Mouse (Mus musculus): ENCODE measurements around the gene Lrrc4b. TPM values are rescaled to one million over a fixed set of nuclear protein-coding genes. Genes with fewer than 3 reads are reported as not detected.
A peak's percentile ranks its signal among the peaks of the same experiment; 100 is the strongest.

Gene Lrrc4b
- total and polyA plus RNA-seq, 2 experiments from 2014 or later, result 22.2 to 391 TPM

DNA sequence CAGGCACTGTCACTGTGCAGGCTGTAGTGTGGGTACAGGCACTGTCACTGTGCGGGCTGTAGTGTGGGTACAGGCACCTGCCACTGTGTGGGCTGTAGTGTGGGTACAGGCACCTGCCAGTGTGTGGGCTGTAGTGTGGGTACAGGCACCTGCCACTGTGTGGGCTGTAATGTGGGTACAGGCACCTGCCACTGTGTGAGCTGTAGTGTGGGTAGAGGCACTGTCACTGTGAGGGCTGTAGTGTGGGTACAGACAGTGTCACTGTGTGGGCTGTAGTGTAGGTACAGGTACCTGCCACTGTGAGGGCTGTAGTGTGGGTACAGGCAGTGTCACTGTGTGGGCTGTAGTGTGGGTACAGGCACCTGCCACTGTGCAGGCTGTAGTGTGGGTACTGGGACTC, 55.3 kb downstream of the Lrrc4b start:
- Histone ChIP-seq H3K27me3 (ENCODE audit: insufficient read depth, low read length) (peaks cover 7% of the 10 kb centered on the region; the same call in 1 of the 2 replicates), H3K36me3 (ENCODE audit: insufficient read depth) (peaks cover 6% of the 10 kb centered on the region), H3K4me1 (ENCODE audit: insufficient read depth) (no peaks in the 10 kb centered on the region), H3K9ac (no peak overlapping the region), H3K9me3 (ENCODE audit: low read length) (no peaks in the 10 kb centered on the region), H3K4me3 (ENCODE audit: low read depth, low read length) (no peak overlapping the region), H3K4me2 (ENCODE audit: low read depth) (no peak overlapping the region), H3K27ac (ENCODE audit: low read depth, low read length) (no peak overlapping the region)
- ATAC-seq (no peak), DNase-seq (no peak)
- TF ChIP-seq CTCF (IDR thresholded peaks at IDR 0.05; ENCODE audit: low read depth), result no peak; the same call in 1 of the 2 replicates
- 100% methylated on average over 1 of the region's 1 CpGs for WGBS

DNA sequence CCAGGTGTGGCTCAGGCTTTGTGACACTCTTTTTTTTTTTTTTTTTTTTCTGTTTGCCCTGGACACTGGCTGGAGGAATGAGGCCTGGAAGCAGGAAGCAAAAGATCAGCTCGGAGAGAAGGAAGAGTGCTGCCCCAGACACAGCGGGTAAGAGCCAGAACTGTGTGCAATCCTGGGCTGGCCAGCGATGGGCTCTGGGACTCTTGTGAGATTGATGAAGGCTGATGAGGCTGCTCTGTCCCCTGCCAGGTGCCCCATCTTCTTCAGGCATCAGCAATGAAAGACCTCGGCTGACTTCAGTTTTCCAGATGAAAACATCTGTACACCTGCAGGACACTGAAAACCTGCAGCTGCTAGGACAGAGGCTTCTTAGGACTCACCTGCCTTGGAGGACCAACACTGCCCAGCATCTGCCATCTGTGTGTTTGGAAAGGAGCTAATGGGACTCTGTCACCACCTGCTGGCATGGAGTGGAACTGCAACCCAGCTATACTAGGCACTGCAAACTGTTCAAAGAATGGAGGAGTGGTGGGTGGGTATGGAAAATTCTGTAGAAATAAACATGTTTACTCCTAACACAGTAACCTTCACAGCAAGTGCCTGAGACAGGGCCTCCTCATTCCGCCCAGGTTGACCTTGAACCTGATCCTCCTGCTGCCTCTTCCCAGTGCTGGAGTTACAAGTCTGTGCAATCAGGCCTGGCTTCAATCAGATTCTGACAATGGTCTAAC, 56.2 kb downstream of the Lrrc4b start:
- ATAC-seq, result peak; percentile 84
- Histone ChIP-seq H3K4me3 (ENCODE audit: low read depth, low read length) (no peak overlapping the region), H3K9ac (no peak overlapping the region), H3K36me3 (ENCODE audit: insufficient read depth) (peaks cover 12% of the 10 kb centered on the region), H3K4me2 (ENCODE audit: low read depth) (no peak overlapping the region), H3K27me3 (ENCODE audit: insufficient read depth, low read length) (peaks cover 7% of the 10 kb centered on the region; the same call in 1 of the 2 replicates), H3K27ac (ENCODE audit: low read depth, low read length) (no peak overlapping the region), H3K9me3 (ENCODE audit: low read length) (no peaks in the 10 kb centered on the region), H3K4me1 (ENCODE audit: insufficient read depth) (no peaks in the 10 kb centered on the region)
- 39% methylated on average over 5 of the region's 5 CpGs for WGBS
- peak; percentile 92 for DNase-seq
- peak; percentile 100 for TF ChIP-seq CTCF (IDR thresholded peaks at IDR 0.05; ENCODE audit: low read depth)

DNA sequence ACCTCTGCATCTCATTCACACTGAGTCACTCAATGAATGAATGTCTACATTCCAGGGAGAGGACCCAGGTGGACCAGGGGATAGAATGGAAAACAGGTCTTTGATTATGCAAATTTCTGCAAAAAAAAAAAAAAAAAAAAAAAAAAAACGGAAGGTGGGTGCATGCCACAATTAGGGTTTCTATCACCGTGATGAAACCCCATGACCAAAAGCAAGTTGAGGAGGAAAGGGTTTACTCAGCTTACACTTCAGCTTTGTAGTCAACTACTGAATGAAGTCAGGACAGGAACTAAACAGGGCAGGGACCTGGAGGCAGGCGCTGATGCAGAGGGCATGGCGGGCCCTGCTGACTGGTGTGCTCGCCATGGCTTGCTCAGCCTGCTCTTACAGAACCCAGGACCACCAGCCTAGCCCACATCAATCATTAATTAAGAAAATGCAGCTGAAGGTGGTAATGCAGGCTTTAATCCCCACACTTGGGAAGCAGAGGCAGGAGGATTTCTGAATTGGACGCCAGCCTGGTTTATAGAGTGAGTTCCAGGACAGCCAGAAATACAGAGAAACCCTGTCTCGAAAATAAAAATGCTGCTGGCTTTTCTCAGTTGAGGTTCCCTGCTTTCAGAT, 56.9 kb downstream of the Lrrc4b start:
- Histone ChIP-seq H3K36me3 (ENCODE audit: insufficient read depth) (peaks cover 18% of the 10 kb centered on the region), H3K9me3 (ENCODE audit: low read length) (no peaks in the 10 kb centered on the region), H3K27me3 (ENCODE audit: insufficient read depth, low read length) (peaks cover 3% of the 10 kb centered on the region; the same call in 1 of the 2 replicates), H3K4me2 (ENCODE audit: low read depth) (no peak overlapping the region), H3K27ac (ENCODE audit: low read depth, low read length) (no peak overlapping the region), H3K4me1 (ENCODE audit: insufficient read depth) (no peaks in the 10 kb centered on the region), H3K9ac (no peak overlapping the region), H3K4me3 (ENCODE audit: low read depth, low read length) (no peak overlapping the region)
- DNase-seq, result no peak
- no peak for ATAC-seq
- WGBS, result 73% methylated on average over 7 of the region's 7 CpGs
- no peak for TF ChIP-seq CTCF (IDR thresholded peaks at IDR 0.05; ENCODE audit: low read depth)

DNA sequence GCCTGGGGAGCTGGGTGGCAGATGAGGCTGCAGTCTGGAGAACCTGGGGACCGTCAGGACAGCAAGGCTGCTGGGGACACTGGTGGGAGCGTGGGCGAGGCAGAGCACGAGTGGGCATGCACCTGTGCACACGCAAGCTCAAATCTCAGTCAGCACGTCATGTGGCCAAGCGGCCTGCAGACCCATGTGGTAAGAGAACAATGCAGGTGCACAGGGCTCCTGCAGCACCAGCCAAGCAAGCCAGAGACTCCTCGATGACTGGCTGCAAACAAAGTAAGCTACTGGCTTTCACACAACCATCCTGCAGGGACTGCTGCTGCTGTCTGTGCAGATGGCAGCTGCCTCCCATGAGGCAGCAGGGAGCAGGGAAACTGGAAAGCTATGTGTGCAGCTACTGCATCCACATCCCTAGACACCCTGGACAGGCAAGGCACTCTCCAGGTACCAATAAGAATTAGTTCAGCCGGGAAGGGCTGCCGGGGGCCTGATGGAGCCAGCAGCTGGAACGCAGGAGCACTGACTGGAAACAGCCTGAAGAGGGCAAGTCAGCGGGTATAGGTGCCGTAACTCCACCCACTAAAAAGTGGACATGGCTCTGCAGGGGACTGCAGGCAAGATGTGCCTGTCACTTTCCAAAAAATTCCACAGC, 58.2 kb downstream of the Lrrc4b start:
- H3K4me3 ChIP-seq (ENCODE audit: low read depth, low read length), result no peak overlapping the region
- H3K9me3 ChIP-seq (ENCODE audit: low read length), result no peaks in the 10 kb centered on the region
- peaks cover 32% of the 10 kb centered on the region for H3K36me3 ChIP-seq (ENCODE audit: insufficient read depth)
- no peak overlapping the region for H3K4me2 ChIP-seq (ENCODE audit: low read depth)
- no peak for ATAC-seq
- H3K9ac ChIP-seq, result no peak overlapping the region
- WGBS, result 65% methylated on average over 13 of the region's 13 CpGs
- DNase-seq, result no peak
- TF ChIP-seq CTCF (IDR thresholded peaks at IDR 0.05; ENCODE audit: low read depth), result no peak
- H3K27me3 ChIP-seq (ENCODE audit: insufficient read depth, low read length), result no peaks in the 10 kb centered on the region
- H3K4me1 ChIP-seq (ENCODE audit: insufficient read depth), result no peaks in the 10 kb centered on the region
- no peak overlapping the region for H3K27ac ChIP-seq (ENCODE audit: low read depth, low read length)

DNA sequence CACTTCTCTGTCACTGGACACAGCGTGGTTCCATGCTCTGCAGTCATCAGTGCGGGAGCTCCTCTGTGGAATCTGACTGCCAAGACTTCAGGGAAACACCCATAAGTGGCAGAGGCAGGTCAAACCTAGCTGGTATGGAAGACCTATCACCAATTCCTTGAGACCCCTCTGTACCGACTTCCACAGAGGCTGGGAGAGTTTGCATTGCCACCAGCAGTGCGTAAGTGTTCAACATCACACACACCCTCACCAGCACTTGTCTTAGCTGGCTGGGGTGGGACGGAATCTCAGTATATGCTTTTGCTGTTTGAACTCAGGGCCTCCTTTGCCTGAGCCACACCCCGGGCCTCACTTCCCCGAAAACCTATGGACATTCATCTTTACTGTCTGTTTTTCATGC, 59.1 kb downstream of the Lrrc4b start:
- no peak for TF ChIP-seq CTCF (IDR thresholded peaks at IDR 0.05; ENCODE audit: low read depth)
- no peak overlapping the region for H3K9ac ChIP-seq
- ATAC-seq, result no peak
- peaks cover 39% of the 10 kb centered on the region for H3K36me3 ChIP-seq (ENCODE audit: insufficient read depth)
- H3K27ac ChIP-seq (ENCODE audit: low read depth, low read length), result no peak overlapping the region
- no peaks in the 10 kb centered on the region for H3K4me1 ChIP-seq (ENCODE audit: insufficient read depth)
- DNase-seq, result no peak
- no peaks in the 10 kb centered on the region for H3K27me3 ChIP-seq (ENCODE audit: insufficient read depth, low read length)
- H3K4me3 ChIP-seq (ENCODE audit: low read depth, low read length), result no peak overlapping the region
- no peak overlapping the region for H3K4me2 ChIP-seq (ENCODE audit: low read depth)
- 86% methylated on average over 7 of the region's 7 CpGs for WGBS
- no peaks in the 10 kb centered on the region for H3K9me3 ChIP-seq (ENCODE audit: low read length)

DNA sequence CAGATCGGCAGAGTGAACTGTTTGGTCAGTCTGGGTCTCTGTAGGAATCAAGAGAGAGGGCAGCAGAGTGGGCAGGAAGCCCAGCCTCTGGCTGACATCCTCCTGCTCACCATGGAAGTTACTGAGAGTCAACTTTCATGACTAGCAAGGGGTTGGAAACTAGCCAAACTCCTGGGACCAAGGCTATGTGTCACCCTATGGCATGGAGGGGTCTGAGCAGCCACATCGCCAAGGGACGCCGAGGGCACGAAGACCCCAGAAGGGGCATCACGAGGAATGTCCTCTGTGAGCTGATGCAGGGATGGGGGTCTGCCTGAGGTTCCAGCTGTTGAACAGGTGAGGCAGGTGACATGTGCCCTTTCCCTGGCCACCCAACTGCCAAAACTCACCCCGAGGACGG, 59.7 kb downstream of the Lrrc4b start:
- H3K4me3 ChIP-seq (ENCODE audit: low read depth, low read length), result no peak overlapping the region
- no peak for TF ChIP-seq CTCF (IDR thresholded peaks at IDR 0.05; ENCODE audit: low read depth)
- H3K9ac ChIP-seq, result no peak overlapping the region
- peaks cover 45% of the 10 kb centered on the region for H3K36me3 ChIP-seq (ENCODE audit: insufficient read depth)
- ATAC-seq, result no peak
- no peak for DNase-seq
- H3K27me3 ChIP-seq (ENCODE audit: insufficient read depth, low read length), result no peaks in the 10 kb centered on the region
- no peak overlapping the region for H3K27ac ChIP-seq (ENCODE audit: low read depth, low read length)
- no peaks in the 10 kb centered on the region for H3K9me3 ChIP-seq (ENCODE audit: low read length)
- WGBS, result 93% methylated on average over 8 of the region's 8 CpGs
- no peaks in the 10 kb centered on the region for H3K4me1 ChIP-seq (ENCODE audit: insufficient read depth)
- H3K4me2 ChIP-seq (ENCODE audit: low read depth), result no peak overlapping the region

DNA sequence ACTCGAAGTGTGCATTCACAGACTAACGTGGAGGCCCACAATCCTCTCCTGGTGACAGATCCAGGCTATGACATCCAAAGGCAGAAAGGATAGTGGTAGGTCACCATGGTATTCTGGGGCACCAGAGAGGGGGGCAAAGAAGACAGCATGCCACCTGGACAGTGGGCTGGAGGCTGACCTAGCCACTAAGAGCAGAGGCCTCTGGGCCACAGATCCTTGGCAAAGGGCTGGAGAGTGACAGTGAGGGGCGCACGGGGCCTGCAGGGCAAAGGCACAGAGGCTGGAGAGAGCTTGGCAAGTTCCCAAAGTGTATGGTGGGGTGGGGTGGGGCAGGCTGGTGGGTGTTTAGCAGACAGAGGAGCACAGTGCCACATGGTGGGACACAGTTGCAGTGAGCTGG, 61.5 kb downstream of the Lrrc4b start:
- Histone ChIP-seq H3K27ac (ENCODE audit: low read depth, low read length) (no peak overlapping the region), H3K9ac (no peak overlapping the region), H3K27me3 (ENCODE audit: insufficient read depth, low read length) (no peaks in the 10 kb centered on the region), H3K4me2 (ENCODE audit: low read depth) (no peak overlapping the region), H3K9me3 (ENCODE audit: low read length) (no peaks in the 10 kb centered on the region), H3K36me3 (ENCODE audit: insufficient read depth) (peaks cover 45% of the 10 kb centered on the region), H3K4me3 (ENCODE audit: low read depth, low read length) (no peak overlapping the region), H3K4me1 (ENCODE audit: insufficient read depth) (peaks cover 6% of the 10 kb centered on the region; the same call in 1 of the 2 replicates)
- DNase-seq (no peak), ATAC-seq (no peak)
- WGBS, result 86% methylated on average over 4 of the region's 4 CpGs
- no peak for TF ChIP-seq CTCF (IDR thresholded peaks at IDR 0.05; ENCODE audit: low read depth)
